Mouse (Mus musculus) macrophage (primary cell): ENCODE results near the gene Ndufaf4. TPM values are rescaled to one million over a fixed set of nuclear protein-coding genes. Genes with fewer than 3 reads are reported as not detected.

Experiments used
- H3K27ac ChIP-seq: fragments of 350-480 bp; formaldehyde crosslinking; 2 replicates; pipeline ENCODE4 v1.9.0; 2021
- H3K36me3 ChIP-seq: fragments of 350-480 bp; formaldehyde crosslinking; 2 replicates; pipeline ENCODE4 v1.9.0; 2021; ENCODE audit errors: inconsistent target
- H3K4me3 ChIP-seq: fragments of 350-480 bp; formaldehyde crosslinking; 2 replicates; pipeline ENCODE4 v1.9.0; 2021; ENCODE audit errors: inconsistent target
- H3K79me2 ChIP-seq: fragments of 350-480 bp; formaldehyde crosslinking; 2 replicates; pipeline ENCODE4 v1.9.0; 2021; ENCODE audit errors: inconsistent target
- WGBS: methylation state at CpG from one replicate; pipeline ENCODE4 v1.1.7; 2026; ENCODE audit warnings: inconsistent platforms; ENCODE audit not compliant: missing documents; 5-methylcytosine and 5-hydroxymethylcytosine counted together
- polyA plus RNA-seq: library from polyadenylated mRNA; stranded (reverse); fragments of 250-400 nt; gene quantifications from 3 replicates; pipeline ENCODE4 v1.2.4, GENCODE M21; 2018; ENCODE audit warnings: inconsistent platforms

Ndufaf4 gene
- polyA plus RNA-seq, 1 experiment from 2014 or later, result 9.8 TPM

GRCm38 (mm10) chr4:24924726-24925125 lies 26.8 kb downstream of the Ndufaf4 start:
- WGBS, result 66% methylated on average over 2 of the region's 2 CpGs
- Histone ChIP-seq H3K4me3 (no peak overlapping the region), H3K36me3 (no peaks in the 10 kb centered on the region), H3K79me2 (no peaks in the 10 kb centered on the region), H3K27ac (no peak overlapping the region)

GRCm38 (mm10) chr4:24928260-24928780 lies 30.4 kb downstream of the Ndufaf4 start:
- Histone ChIP-seq H3K27ac (no peak overlapping the region), H3K79me2 (no peaks in the 10 kb centered on the region), H3K4me3 (no peak overlapping the region), H3K36me3 (no peaks in the 10 kb centered on the region)
- WGBS, result 81% methylated on average over 4 of the region's 5 CpGs

GRCm38 (mm10) chr4:24928926-24929325 lies 31.0 kb downstream of the Ndufaf4 start:
- H3K4me3 ChIP-seq, result no peak overlapping the region
- H3K36me3 ChIP-seq, result no peaks in the 10 kb centered on the region
- no peaks in the 10 kb centered on the region for H3K79me2 ChIP-seq
- 85% methylated on average over 5 of the region's 5 CpGs for WGBS
- no peak overlapping the region for H3K27ac ChIP-seq

GRCm38 (mm10) chr4:24942728-24943424 lies 45.0 kb downstream of the Ndufaf4 start:
- no peak overlapping the region for H3K27ac ChIP-seq
- H3K79me2 ChIP-seq, result no peaks in the 10 kb centered on the region
- H3K36me3 ChIP-seq, result no peaks in the 10 kb centered on the region
- no peak overlapping the region for H3K4me3 ChIP-seq
- 22% methylated on average over 6 of the region's 6 CpGs for WGBS

Other genes starting within 250 kb of the Ndufaf4 start
- gene Klhl32, start 47.0 kb upstream of the Ndufaf4 start, polyA plus RNA-seq, result not detected in 3 replicates
- gene Gpr63, start 68.3 kb downstream of the Ndufaf4 start, polyA plus RNA-seq, result not detected in 3 replicates